Mouse (Mus musculus) brown adipose tissue, adult 24 weeks (tissue): Measurements from ENCODE around the gene Tnip2. TPM values are rescaled to one million over a fixed set of nuclear protein-coding genes. Genes with fewer than 3 reads are reported as not detected.

ENCODE experiments used
- H3K27ac ChIP-seq: fragments of 200-500 bp; replicated peaks from 2 replicates; pipeline ENCODE4 v1.5.1; 2012; ENCODE audit warnings: low read depth, mild to moderate bottlenecking, low read length
- H3K4me1 ChIP-seq: fragments of 200-500 bp; 2 replicates; pipeline ENCODE4 v1.6.1; 2012; ENCODE audit warnings: low read length, mixed read lengths; ENCODE audit not compliant: control insufficient read depth, insufficient read depth, insufficient read length
- H3K4me3 ChIP-seq: fragments of 200-500 bp; 2 replicates; pipeline ENCODE4 v1.5.1; 2012; ENCODE audit warnings: low read depth, mild to moderate bottlenecking, low read length, moderate library complexity; ENCODE audit not compliant: insufficient read depth
- polyA plus RNA-seq: library from polyadenylated mRNA; stranded (reverse); fragments of >200 nt; gene quantifications from 2 replicates; pipeline ENCODE4 v1.2.4, GENCODE M21; 2012; ENCODE audit not compliant: missing spikeins, insufficient read depth, insufficient read length

Tnip2 gene
- polyA plus RNA-seq, 1 experiment = 4.8 TPM

- Histone ChIP-seq H3K4me3 (no peak overlapping the region), H3K27ac (no peak overlapping the region), H3K4me1 (no peaks in the 10 kb centered on the region)
Observed at GRCm38 (mm10) chr5:34458994-34459393, 54.8 kb downstream of the Tnip2 start.

GRCm38 (mm10) chr5:34446207-34446606 lies 67.6 kb downstream of the Tnip2 start:
- no peak overlapping the region for H3K4me3 ChIP-seq
- no peak overlapping the region for H3K27ac ChIP-seq
- no peaks in the 10 kb centered on the region for H3K4me1 ChIP-seq

Other genes with a start within 250 kb of the Tnip2 start
- gene Zfyve28, start 225.5 kb downstream of the Tnip2 start, polyA plus RNA-seq = 1.2 TPM in 1 of 2 replicates, not detected in the other
- gene Cfap99, start 225.4 kb downstream of the Tnip2 start, polyA plus RNA-seq = not detected in 2 replicates
- 53.1 and 58.1 TPM in 2 replicates for gene Rnf4, start 177.7 kb downstream of the Tnip2 start, polyA plus RNA-seq
- gene Fam193a, start 144.1 kb downstream of the Tnip2 start, polyA plus RNA-seq = 7.2 and 9.1 TPM in 2 replicates
- 2.7 and 3.0 TPM in 2 replicates for gene Sh3bp2, start 11.8 kb upstream of the Tnip2 start, polyA plus RNA-seq
- 62.4 and 72.7 TPM in 2 replicates for gene Add1, start 59.7 kb upstream of the Tnip2 start, polyA plus RNA-seq
- gene Mfsd10, start 123.2 kb upstream of the Tnip2 start, polyA plus RNA-seq = 6.1 and 8.3 TPM in 2 replicates
- 11.8 and 14.8 TPM in 2 replicates for gene Nop14, start 146.2 kb upstream of the Tnip2 start, polyA plus RNA-seq
- gene Grk4, start 146.4 kb upstream of the Tnip2 start, polyA plus RNA-seq = 2.4 and 2.7 TPM in 2 replicates
- 5.8 and 6.9 TPM in 2 replicates for gene Htt, start 247.7 kb upstream of the Tnip2 start, polyA plus RNA-seq